Mouse (Mus musculus) hindlimb bud, embryonic 11.5 days (tissue): ENCODE results near the gene Bst2.
"Not testable (repeated sequence)": the region's sequence is repeated elsewhere in the genome, so short reads cannot be mapped to it uniquely, and the experiment has no call there.

Experiments used
- DNase-seq: peaks from one replicate; pipeline ENCODE4 v3.0.0-alpha.2; 2012; ENCODE audit warnings: low read depth, low spot score; ENCODE audit errors: extremely low spot score

The Bst2 gene

GRCm38 (mm10) chr8:71560071-71560470 is 22.8 kb upstream of the Bst2 start:
- DNase-seq: no peak

- no peak for DNase-seq
Observed at GRCm38 (mm10) chr8:71558958-71559690, 21.9 kb upstream of the Bst2 start.

DNA sequence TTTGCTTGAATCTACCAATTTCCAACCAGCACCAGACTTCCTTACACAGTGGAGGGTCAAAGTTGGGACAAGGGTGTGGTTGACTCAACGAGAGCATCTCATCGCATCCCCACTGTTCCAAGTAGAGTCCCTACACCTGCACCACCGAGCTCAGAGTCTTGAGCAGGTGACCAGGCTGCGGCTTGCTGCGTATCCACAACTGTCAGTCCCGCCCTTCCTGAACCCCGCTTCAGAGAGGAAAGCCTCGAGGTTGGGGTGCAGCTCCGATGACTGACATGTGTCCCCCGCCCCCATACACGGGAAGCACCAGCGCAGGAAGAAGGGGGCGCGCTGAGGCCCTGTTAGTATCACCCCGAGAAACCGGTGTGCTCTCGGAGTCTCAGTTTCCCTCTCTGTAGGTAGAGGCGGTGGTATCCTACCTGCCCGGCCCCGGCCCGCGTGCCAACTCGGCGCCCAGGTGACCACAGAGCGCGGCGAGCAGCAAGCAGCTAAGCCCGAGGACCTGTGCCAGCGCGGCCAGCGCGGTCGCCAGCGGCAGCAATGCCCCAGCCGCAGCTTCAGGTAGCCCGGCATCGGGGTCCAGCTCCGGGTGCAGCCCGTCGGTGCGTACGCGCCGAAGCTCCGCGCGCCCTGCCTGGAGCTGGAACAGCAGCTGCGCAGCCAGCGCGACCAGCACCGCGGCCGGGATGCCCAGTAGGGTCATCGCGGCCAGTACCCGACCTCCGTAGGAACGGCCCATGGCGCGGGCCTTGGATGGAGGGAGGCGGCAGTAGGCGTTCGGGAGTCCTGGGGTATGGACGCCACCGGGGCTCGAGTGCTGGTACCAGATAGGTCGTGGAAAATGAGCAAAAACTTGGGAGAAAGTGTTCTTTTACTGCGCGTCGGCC is 21.1 kb upstream of the Bst2 start, which contains the start of gene Tmem221:
Tmem221 (minus strand) TSS at position 801 of the 887 bp plus-strand sequence.
- no peak for DNase-seq

DNA sequence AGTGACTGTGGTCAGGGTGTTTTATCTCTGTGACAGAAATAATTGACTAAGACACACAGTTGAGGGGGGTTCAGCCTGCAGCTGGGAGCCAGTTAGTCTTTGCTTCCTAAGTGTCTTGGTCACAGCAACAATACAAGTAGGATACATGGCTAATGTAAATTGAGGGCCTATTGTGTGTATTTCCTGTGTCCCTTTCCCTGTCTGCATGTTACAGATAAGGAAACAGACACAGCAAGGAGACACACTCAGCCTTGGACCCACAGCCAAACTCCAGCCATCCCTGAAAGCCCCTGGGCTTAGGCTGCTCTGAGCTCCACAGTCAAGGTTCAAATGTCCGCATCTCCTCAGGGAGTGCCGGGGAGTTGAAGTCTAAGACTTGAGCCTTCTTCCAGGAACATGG is 17.4 kb upstream of the Bst2 start:
- no peak for DNase-seq

DNA sequence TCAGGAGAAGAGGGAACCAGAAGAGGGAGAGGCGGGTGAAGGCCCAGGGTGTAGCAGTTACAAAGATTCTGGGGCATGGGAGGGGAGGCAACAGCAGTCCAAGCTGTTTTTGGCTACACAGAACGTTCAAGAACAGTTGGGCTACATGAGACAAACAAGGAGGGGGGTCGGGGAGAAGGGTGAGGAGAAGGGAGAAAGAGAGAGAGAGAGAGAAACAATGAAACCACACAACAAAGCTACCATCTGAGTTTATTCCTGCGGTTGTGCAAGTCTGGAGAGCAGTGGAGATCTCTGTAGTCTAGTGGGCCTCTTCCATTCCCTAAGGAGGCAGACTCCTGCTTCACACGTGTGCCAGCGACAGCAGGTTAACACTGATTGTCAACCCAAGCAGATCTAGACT is 16.7 kb upstream of the Bst2 start:
- DNase-seq: no peak

DNA sequence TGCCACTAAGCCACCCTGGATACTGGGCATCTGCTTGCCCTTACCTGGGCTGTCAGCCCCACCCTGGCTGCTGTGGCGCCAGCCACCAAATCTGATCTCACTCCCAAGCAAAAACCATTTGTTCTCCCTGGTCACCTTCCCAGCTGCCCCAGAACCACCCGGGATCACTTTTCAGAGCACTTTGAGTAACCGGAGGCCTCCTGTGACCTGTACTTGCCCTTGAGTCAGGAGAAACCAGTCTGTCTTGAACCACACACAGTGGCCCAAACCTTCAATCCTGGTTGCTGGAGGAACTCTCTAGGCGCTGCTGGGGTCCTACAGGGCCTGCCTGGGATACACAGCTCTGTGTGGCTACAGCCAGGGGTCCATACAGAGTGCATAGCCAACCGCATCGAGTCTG is 15.5 kb upstream of the Bst2 start:
- no peak for DNase-seq

DNA sequence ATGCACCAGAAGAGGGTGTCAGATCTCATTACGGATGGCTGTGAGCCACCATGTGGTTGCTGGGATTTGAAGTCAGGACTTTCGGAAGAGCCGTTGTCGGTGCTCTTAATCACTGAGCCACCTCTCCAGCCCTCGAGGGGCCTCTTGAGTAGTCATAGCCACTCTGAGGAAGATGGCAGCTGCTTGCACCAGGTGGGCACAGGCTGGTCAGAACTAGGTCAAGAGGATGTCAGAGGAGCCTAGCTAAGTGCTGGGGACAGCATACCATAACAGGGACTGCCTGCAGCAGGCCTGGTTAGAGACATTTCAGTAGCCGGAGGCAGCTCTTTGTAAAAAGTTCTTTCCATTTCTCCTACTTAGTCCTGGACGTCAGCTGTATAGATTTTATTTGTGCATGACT is 13.5 kb upstream of the Bst2 start:
- no peak for DNase-seq

DNA sequence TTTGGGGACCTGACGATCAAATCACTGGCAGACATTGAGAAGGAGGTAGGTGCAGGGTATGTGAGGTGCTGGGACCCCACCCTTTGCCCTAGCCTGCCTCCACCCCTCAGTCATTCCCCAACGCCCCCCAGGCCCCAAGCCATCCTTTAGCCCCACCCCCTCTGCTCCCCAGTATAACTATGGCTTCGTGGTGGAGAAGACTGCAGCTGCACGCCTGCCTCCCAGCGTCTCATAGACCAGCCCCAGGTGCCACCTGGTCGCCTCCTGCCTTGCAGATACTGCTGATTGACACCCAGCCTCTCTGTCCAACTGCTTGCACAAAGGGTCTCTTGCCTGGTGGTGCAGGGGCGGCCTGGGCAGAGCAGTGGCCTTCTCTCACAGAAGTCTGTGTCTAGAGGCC is 10.3 kb upstream of the Bst2 start:
- no peak for DNase-seq

- DNase-seq: no peak
Observed at GRCm38 (mm10) chr8:71545053-71545452, 7.8 kb upstream of the Bst2 start.

DNA sequence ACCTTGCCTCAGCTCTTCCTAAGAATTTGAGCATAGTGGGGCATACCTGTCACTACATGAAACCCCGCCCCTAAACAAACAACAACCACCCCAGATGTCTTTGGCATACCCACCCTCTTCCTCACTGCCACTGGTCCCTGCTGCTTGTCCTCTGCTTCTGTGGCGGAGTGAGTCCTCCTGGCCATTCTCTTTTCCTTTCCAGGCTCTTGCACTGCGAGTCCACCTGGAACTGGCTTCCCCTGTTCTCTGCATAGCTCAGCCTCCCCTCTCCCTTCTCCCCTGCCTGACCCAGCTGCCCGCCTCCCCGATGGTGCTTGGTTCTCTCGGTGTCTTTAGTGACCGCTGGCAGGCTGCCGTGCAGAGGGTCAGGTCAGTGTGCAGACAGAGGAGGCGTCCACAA is 6.5 kb upstream of the Bst2 start:
- no peak for DNase-seq

DNA sequence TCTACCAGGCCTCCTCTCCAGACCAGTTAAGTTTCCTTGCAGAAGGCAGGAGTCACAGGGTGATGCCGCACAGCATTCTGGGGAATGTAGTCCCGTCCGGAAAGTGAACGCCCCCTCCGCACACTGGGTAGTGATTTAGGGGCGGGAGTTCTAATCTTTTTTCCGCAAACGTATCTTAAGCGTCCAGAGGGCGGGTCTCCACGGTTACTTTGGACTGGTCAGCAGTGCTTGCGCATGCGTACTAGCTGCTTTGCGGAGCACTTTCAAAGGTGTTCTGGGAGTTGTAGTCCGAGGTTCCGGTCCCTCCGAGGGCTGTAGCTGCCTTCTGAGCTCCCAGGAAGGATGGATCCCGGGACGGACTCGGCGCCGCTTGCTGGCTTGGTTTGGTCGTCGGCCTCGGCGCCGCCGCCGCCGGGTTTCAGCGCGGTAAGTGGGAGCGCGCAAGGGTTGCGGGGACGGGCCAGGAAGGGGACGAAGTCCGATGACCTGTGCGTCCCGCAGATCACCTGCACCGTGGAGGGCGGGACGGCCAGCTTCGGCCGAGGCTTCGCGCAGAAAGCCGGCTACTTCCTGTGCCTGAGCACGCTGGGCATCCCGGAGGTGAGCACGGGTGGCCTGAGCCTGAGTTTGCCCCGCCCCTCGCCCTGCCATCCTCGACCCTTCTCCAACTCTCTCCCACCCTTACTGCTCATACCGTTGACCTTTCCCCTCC is 5.5 kb upstream of the Bst2 start, which contains the start of gene Mvb12a:
Mvb12a (plus strand) TSS at position 291 of the 712 bp plus-strand sequence.
- DNase-seq: peak; percentile 99

GRCm38 (mm10) chr8:71535663-71536062 is 1.6 kb downstream of the Bst2 start:
- DNase-seq: no peak

DNA sequence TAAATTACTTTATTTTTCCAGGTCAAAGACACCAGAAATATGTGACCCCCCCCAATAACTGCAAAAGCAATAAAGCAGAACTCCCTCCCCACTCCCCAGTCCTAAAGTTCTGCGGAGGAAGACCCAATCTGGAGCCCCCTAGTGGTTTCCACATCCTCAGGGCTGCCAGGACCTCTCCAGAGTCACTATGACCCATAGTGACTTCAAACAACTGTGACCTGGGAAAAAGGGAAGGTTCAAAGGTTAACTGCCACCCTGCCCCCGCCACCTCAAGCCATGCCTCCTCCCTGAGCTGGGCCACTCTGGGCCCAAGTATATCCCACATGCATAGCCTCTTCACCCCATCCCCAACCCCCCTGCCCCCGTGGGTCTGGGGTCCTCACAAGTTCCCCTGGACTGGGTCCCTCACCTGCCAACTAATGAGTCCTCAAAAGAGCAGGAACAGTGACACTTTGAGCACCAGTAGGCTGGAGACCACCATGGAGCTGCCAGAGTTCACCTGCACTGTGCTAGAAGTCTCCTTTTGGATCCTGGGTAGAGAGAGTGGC is 2.9 kb downstream of the Bst2 start:
- no peak for DNase-seq

DNA sequence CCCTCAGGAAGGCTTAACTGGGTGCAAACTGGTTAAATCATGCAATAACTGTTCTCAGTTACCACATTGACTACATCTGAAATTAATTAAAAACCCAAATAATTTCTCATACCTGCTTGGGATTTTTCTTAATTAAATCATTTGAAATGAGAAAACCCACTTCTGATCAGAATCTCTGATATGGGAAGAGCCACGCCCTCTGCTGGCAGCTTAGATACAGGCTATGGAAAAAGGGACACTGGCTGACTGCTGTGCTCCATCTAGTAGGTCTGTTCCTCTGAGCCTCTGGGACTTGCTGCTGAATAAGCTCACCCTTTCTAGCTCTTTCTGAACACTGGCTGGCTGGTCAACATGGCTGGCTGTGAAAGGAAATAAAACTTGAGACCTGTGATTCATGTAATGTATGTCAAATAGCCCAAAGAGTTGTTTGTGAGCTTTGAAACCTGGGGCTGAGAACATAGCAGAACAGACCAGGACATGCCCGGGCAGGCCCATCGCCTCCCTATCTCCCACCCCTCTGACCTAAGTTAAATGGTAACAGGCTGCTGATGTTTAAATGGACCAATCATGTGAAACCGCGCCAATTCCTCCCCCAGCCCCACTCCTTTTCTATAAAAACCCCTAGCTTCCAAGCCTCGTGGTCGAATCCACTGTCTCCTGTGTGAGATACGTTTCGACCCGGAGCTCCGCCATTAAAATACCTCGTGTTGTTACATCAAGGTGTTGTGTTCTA is 6.4 kb downstream of the Bst2 start:
- DNase-seq: not testable (repeated sequence)

DNA sequence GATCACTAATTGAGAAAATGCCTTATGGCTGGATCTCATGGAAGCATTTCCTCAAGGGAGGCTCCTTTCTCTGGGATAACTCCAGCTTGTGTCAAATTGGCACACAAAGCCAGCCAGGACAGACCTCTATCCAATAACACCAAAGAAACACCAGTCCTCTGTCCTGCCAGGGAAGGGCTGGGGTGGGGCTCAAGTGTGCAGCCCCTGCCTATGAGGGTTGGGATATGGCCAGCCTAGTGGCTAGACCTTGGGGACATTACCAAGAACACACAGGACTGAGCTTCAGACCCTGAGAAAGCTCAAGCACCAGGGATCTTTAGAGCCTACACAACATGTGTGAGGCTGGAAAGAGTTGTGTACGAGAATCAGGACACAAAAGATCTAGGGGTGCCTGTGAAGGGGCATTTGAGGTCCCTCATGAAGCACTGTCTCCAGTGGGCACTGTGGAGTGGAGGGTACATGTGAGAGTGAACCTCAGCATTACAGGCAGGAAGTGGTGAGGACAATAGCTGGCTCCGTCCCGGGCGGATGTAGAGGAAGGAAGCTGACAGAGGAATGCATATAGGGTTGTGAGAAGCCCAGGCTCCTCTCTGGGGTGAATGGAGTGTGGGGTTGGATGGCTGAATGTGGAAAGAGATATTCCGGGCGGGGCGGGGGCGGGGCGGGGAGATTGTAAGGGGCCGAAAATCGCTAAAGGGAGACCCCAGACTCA is 8.7 kb downstream of the Bst2 start:
- no peak for DNase-seq

GRCm38 (mm10) chr8:71527162-71527870 is 9.9 kb downstream of the Bst2 start:
- DNase-seq: no peak

GRCm38 (mm10) chr8:71526272-71526671 is 11.0 kb downstream of the Bst2 start:
- DNase-seq: no peak

DNA sequence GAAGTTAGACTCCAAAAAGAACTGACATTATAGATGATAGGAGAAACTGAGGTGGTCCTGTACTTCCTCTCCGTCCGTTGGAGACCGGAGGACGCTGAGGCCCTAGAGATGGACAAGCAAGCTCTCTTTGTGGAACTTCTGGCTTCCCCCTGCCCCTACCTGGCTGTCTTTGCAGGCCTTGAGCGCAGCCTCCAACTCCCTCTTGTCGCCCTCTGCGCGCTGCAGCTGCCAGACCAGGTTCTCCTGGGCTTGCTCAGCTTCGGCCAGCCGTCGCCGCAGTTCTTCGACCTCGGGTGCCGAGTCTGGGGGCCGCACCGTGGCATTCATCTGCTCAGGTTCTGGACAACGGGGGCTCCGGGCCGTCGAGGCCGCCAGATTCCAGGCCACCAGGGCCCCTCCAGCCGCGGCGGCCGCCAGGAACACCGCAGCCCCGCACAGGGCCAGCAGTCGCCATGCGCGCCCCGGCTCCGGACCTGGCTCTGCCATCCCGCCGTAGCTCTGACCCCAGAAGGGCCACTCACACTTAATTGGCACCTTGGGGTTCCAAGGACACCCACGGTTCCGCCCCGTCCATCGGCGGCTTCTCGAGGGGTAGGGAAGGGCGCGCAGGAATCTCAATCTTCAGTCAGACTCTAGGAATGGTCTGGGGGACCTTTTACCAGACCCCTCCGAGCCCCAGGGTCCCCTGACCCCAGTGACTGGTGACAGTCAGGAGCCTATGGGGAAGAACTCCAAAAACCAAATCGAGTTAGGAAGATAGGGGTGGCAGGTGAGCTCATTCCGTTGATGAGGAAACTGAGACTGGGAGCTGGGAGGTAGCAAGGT is 11.8 kb downstream of the Bst2 start, which contains the start of gene Ccdc194:
Ccdc194 (minus strand) TSS at position 486 of the 825 bp plus-strand sequence.
- DNase-seq: no peak
